Comparison of ENCODE assay signal across 8 mouse cellular contexts in the genomic region with DNA sequence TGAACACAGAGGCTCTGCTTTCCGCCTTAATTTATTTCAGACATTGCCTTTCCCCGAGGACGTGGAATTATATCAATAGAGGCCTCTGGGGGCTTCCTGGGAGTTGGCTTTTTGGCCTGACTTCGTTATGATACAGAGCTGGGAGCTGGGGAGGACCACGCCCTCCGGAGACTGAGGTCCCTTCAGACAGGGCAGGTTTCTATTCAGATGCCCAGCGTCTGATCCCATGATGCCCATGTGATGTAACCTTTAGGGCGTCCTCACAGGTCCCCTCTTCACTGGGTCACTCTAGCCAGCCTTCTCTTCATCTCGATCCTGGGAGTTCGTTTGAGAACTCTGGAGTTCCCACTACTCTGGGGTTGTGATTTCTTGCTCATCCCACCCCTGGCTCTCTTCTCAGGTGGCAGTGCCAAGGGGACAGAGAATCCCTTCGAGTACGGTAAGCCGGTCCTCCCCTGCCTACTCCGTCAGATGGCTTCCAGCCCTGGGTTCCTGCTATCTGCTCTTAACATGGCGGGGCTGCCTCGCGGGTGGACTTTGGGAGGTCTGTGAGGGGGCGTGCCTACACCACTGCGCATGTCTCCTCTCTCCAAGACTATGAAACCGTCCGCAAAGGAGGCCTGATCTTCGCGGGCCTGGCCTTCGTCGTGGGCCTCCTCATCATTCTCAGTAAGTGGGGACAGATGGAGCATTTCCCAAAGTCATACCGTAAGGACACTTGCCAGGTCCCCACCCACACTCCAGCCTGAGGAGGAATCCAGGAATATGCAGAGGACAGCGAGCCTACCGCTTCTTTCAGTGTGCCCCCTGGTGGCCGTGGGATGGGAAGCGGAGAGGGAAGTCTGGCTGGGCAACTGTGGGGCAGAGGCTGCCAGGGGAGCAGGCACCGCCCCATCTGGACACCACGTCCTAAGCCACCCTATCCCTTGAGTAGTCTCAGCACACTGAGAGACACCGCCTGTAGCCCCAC. TPM values are rescaled to one million over a fixed set of nuclear protein-coding genes. Genes with fewer than 3 reads are reported as not detected.
DNase-seq lines count a peak whose midpoint lies in the region; ATAC-seq and TF ChIP-seq lines count a peak whose summit lies in the region.

No protein-coding gene starts in this region.

- H3K4me3 ChIP-seq in E14TG2a.4 (replicated peaks; ENCODE audit: low read length): peak overlapping the region; percentile 48
- peak overlapping the region; percentile 30 for H3K4me3 ChIP-seq in forebrain, postnatal 0 days (ENCODE audit: low read depth, low read length)
- peak overlapping the region; percentile 19 for H3K4me3 ChIP-seq in lung, embryonic 14.5 days (ENCODE audit: low read depth, low read length)
- peak overlapping the region; percentile 37 for H3K4me3 ChIP-seq in olfactory bulb, adult 2 months (ENCODE audit: insufficient read depth, low read depth, low read length)
- H3K4me3 ChIP-seq in thymus, adult 2 months (ENCODE audit: control insufficient read depth, insufficient read depth, low read length): peak overlapping the region; percentile 35

- peak overlapping the region; percentile 46 for H3K4me2 ChIP-seq in forebrain, postnatal 0 days (ENCODE audit: low read depth)
- H3K4me2 ChIP-seq in lung, embryonic 14.5 days: peak overlapping the region; percentile 55

- WGBS in forebrain, postnatal 0 days: 37% methylated on average over 33 of the region's 33 CpGs
- 34% methylated on average over 33 of the region's 33 CpGs for WGBS in lung, embryonic 14.5 days
- 38% methylated on average over 33 of the region's 33 CpGs for WGBS in olfactory bulb, adult 2 months
- WGBS in thymus, adult 2 months: 49% methylated on average over 33 of the region's 33 CpGs

- peak; percentile 74 for ATAC-seq in forebrain, postnatal 0 days
- peak; percentile 78 for ATAC-seq in lung, embryonic 14.5 days (ENCODE audit: insufficient read depth)

- peak overlapping the region; percentile 51 for H3K9ac ChIP-seq in forebrain, postnatal 0 days
- H3K9ac ChIP-seq in lung, embryonic 14.5 days: no peak overlapping the region

- peak; percentile 57 for TF ChIP-seq CTCF in E14TG2a.4 (conservative IDR thresholded peaks at IDR 0.05; ENCODE audit: low read length)
- TF ChIP-seq CTCF in forebrain, postnatal 0 days (IDR thresholded peaks at IDR 0.05; ENCODE audit: low read depth): peak; percentile 97
- peak; percentile 96 for TF ChIP-seq CTCF in lung, embryonic 14.5 days (IDR thresholded peaks at IDR 0.05; ENCODE audit: low read depth)
- peak; percentile 95 for TF ChIP-seq CTCF in olfactory bulb, adult 2 months (IDR thresholded peaks at IDR 0.05; ENCODE audit: insufficient read depth, low read depth, low read length)
- peak; percentile 96 for TF ChIP-seq CTCF in thymus, adult 2 months (IDR thresholded peaks at IDR 0.05; ENCODE audit: borderline replicate concordance, control insufficient read depth, extremely low read depth, insufficient read depth, low read length, poor library complexity)

- H3K27ac ChIP-seq in forebrain, postnatal 0 days (ENCODE audit: low read depth, low read length): peak overlapping the region; percentile 35; the same call in 1 of the 2 replicates
- peak overlapping the region; percentile 50; the same call in 1 of the 2 replicates for H3K27ac ChIP-seq in lung, embryonic 14.5 days (ENCODE audit: low read depth)
- H3K27ac ChIP-seq in olfactory bulb, adult 2 months (ENCODE audit: insufficient read depth, low read depth, low read length): no peak overlapping the region
- no peak overlapping the region for H3K27ac ChIP-seq in thymus, adult 2 months (ENCODE audit: control insufficient read depth, insufficient read depth, low read length)

- H3K9me3 ChIP-seq in E14TG2a.4 (ENCODE audit: low read length): no peaks in the 10 kb centered on the region
- H3K9me3 ChIP-seq in forebrain, postnatal 0 days (ENCODE audit: low read length): no peaks in the 10 kb centered on the region
- no peaks in the 10 kb centered on the region for H3K9me3 ChIP-seq in lung, embryonic 14.5 days (ENCODE audit: low read depth, low read length)

- H3K27me3 ChIP-seq in E14TG2a.4 (ENCODE audit: insufficient read depth, low read length): peaks cover 12% of the 10 kb centered on the region
- H3K27me3 ChIP-seq in forebrain, postnatal 0 days (ENCODE audit: insufficient read depth, low read length): no peaks in the 10 kb centered on the region
- no peaks in the 10 kb centered on the region for H3K27me3 ChIP-seq in lung, embryonic 14.5 days (ENCODE audit: insufficient read depth, low read length)
- no peaks in the 10 kb centered on the region for H3K27me3 ChIP-seq in thymus, adult 2 months (ENCODE audit: control insufficient read depth, insufficient read depth, low read length)

- intact Hi-C loops in heart, postnatal 25 days (cut with DNase I): loop anchor here (5.0 kb wide), 1 partner anchor 106 kb away; no protein-coding TSS in a partner anchor

- peak; percentile 78 for DNase-seq in cerebellum, adult 11-12 months
- peak; percentile 88 for DNase-seq in forebrain, postnatal 0 days
- DNase-seq in heart, postnatal 25 days (ENCODE audit: low spot score): peak; percentile 47
- DNase-seq in layer of hippocampus, adult 18-20 months (ENCODE audit: low spot score in 2 of 2): peak; percentile 69 to 83
- peak; percentile 90 for DNase-seq in lung, embryonic 14.5 days
- peak; percentile 64 for DNase-seq in thymus, adult 2 months

- no peaks in the 10 kb centered on the region for H3K36me3 ChIP-seq in E14TG2a.4 (ENCODE audit: insufficient read depth, low read length)
- H3K36me3 ChIP-seq in forebrain, postnatal 0 days (ENCODE audit: insufficient read depth): no peaks in the 10 kb centered on the region
- H3K36me3 ChIP-seq in lung, embryonic 14.5 days (ENCODE audit: insufficient read depth): no peaks in the 10 kb centered on the region
- H3K36me3 ChIP-seq in thymus, adult 2 months (ENCODE audit: control insufficient read depth, insufficient read depth, low read length): no peaks in the 10 kb centered on the region

- peaks cover 71% of the 10 kb centered on the region for H3K4me1 ChIP-seq in E14TG2a.4 (replicated peaks; ENCODE audit: low read depth, low read length)
- 0 out of 2 replicates have a peak, but pooled peaks cover 4% of the 10 kb centered on the region for H3K4me1 ChIP-seq in forebrain, postnatal 0 days (ENCODE audit: insufficient read depth)
- no peaks in the 10 kb centered on the region; the same call in 1 of the 2 replicates for H3K4me1 ChIP-seq in lung, embryonic 14.5 days (ENCODE audit: insufficient read depth)
- peaks cover 9% of the 10 kb centered on the region for H3K4me1 ChIP-seq in olfactory bulb, adult 2 months (ENCODE audit: control insufficient read depth, insufficient read depth, low read length)
- peaks cover 4% of the 10 kb centered on the region; the same call in 1 of the 2 replicates for H3K4me1 ChIP-seq in thymus, adult 2 months (replicated peaks; ENCODE audit: control insufficient read depth, insufficient read depth, low read length)

- no peak for TF ChIP-seq POLR2A in olfactory bulb, adult 2 months (IDR thresholded peaks at IDR 0.05; ENCODE audit: insufficient read depth, low read depth, low read length)
- no peak for TF ChIP-seq POLR2A in thymus, adult 2 months (IDR thresholded peaks at IDR 0.05; ENCODE audit: control insufficient read depth, extremely low read depth, insufficient read depth, low read length, poor library complexity)

RNA-seq across cellular contexts. Expression of a gene that starts 8.5 kb away (rescaled TPM):
- 22.6 and 22.7 TPM in 2 replicates for total RNA-seq in forebrain, postnatal 0 days (2014; rRNA removed)
- 15.9 and 16.6 TPM in 2 replicates for polyA plus RNA-seq in forebrain, postnatal 0 days (2015; fragmentation: Nextera tagmentation; extraction: Ambion mirVana)
- total RNA-seq in heart, postnatal 25 days (2021): 1 to 10 TPM; 1.5 to 2.7 TPM
- total RNA-seq in layer of hippocampus, adult 18-20 months (2021): 1 to 10 TPM; 7.8 to 8.0 TPM
- polyA plus RNA-seq in lung, embryonic 14.5 days (2014; fragmentation: Nextera tagmentation; extraction: Ambion mirVana): 1.2 and 1.5 TPM in 2 replicates
- not detected in 2 replicates for polyA plus RNA-seq in olfactory bulb, adult 2 months (2012; ENCODE audit: insufficient read depth, insufficient read length, low replicate concordance, missing spikeins)
- polyA plus RNA-seq in thymus, adult 2 months (2012; rRNA removed): 220 and 236 TPM in 2 replicates

RNA-seq across cellular contexts. Expression of a gene that starts 18.4 kb away (rescaled TPM):
- total RNA-seq in forebrain, postnatal 0 days (2014; rRNA removed): 28.9 and 42.6 TPM in 2 replicates
- 13.4 and 19.6 TPM in 2 replicates for polyA plus RNA-seq in forebrain, postnatal 0 days (2015; fragmentation: Nextera tagmentation; extraction: Ambion mirVana)
- not detected for total RNA-seq in heart, postnatal 25 days (2021)
- 10 to 100 TPM; 81.6 to 85.3 TPM for total RNA-seq in layer of hippocampus, adult 18-20 months (2021)
- 0.05 and 0.20 TPM in 2 replicates for polyA plus RNA-seq in lung, embryonic 14.5 days (2014; fragmentation: Nextera tagmentation; extraction: Ambion mirVana)
- polyA plus RNA-seq in olfactory bulb, adult 2 months (2012; ENCODE audit: insufficient read depth, insufficient read length, low replicate concordance, missing spikeins): not detected in 2 replicates
- polyA plus RNA-seq in thymus, adult 2 months (2012; rRNA removed): 11.3 and 12.4 TPM in 2 replicates

RNA-seq across cellular contexts. Expression of a gene that starts 38.0 kb away (rescaled TPM):
- 412 and 499 TPM in 2 replicates for total RNA-seq in forebrain, postnatal 0 days (2014; rRNA removed)
- polyA plus RNA-seq in forebrain, postnatal 0 days (2015; fragmentation: Nextera tagmentation; extraction: Ambion mirVana): 739 and 836 TPM in 2 replicates
- 10 to 100 TPM; 16.2 to 17.2 TPM for total RNA-seq in heart, postnatal 25 days (2021)
- 100 to 1,000 TPM in 1 of 2 experiments, 10 to 100 TPM in 1; 81.1 to 111 TPM for total RNA-seq in layer of hippocampus, adult 18-20 months (2021)
- 35.6 and 38.1 TPM in 2 replicates for polyA plus RNA-seq in lung, embryonic 14.5 days (2014; fragmentation: Nextera tagmentation; extraction: Ambion mirVana)
- polyA plus RNA-seq in olfactory bulb, adult 2 months (2012; ENCODE audit: insufficient read depth, insufficient read length, low replicate concordance, missing spikeins): not detected in 2 replicates
- 5.4 and 8.9 TPM in 2 replicates for polyA plus RNA-seq in thymus, adult 2 months (2012; rRNA removed)

Comparison
In these comparisons a context has a peak if more than half of its experiments do, and no peak if none do; other contexts are left out.
1. H3K27ac ChIP-seq: peak in forebrain, postnatal 0 days (single experiment) and lung, embryonic 14.5 days (single experiment); none in olfactory bulb, adult 2 months (single experiment) and thymus, adult 2 months (single experiment).
2. RNA of a gene that starts 8.5 kb away (polyA plus RNA-seq): 220 to 236 TPM in thymus, adult 2 months; 15.9 to 16.6 TPM in forebrain, postnatal 0 days, 1.2 to 1.5 TPM in lung, embryonic 14.5 days and not detected in olfactory bulb, adult 2 months; every median in the first group is over 10 times any median in the second.
3. Peak in every context shown above with its lines, with median percentiles within 50 percentile points of each other: H3K4me3 ChIP-seq, CTCF ChIP-seq and DNase-seq.